Mouse (Mus musculus): ENCODE results near the gene Capza1.

GRCm38 (mm10) chr3:104864651-104865340 is 491 bp upstream of the Capza1 start:
- TF ChIP-seq CTCF (IDR thresholded peaks at IDR 0.05; ENCODE audit: control insufficient read depth, insufficient read depth, low read length) (no peak), POLR2A (IDR thresholded peaks at IDR 0.05; ENCODE audit: borderline replicate concordance, control insufficient read depth, low read depth, low read length) (peak; percentile 84)

Measured in bone marrow, adult 2 months (tissue).